Mouse (Mus musculus) adrenal gland, adult 2 months (tissue): ENCODE results near the gene Olfr295. TPM values are rescaled to one million over a fixed set of nuclear protein-coding genes. Genes with fewer than 3 reads are reported as not detected.

Experiments
- DNase-seq: peaks from one replicate; pipeline ENCODE4 v3.0.0; 2021
- long read RNA-seq: library from polyadenylated mRNA; stranded (forward); transcript quantifications from one replicate; pipeline ENCODE4 v2.0.0, GENCODE M21; 2021
- polyA plus RNA-seq: library from polyadenylated mRNA; depleted of rRNA; stranded (reverse); fragments of >200 nt; gene quantifications from 2 replicates; pipeline ENCODE4 v1.2.3, GENCODE M21; 2012; rRNA removed
- total RNA-seq, 2 experiments: library from RNA; stranded (reverse); gene quantifications; 2 replicates each; pipeline ENCODE4 v1.2.3; 2021

Olfr295 gene
- total RNA-seq (not detected), polyA plus RNA-seq (not detected in 2 replicates)
- long read RNA-seq = 0 reads

GRCm38 (mm10) chr7:86583562-86583961, at the start of gene Olfr295:
Gene Olfr295 (plus strand): TSS chr7:86583862.
- no peak for DNase-seq

GRCm38 (mm10) chr7:86616543-86616942, 32.9 kb downstream of the Olfr295 start, which contains the start of gene Olfr294:
Gene Olfr294 (minus strand): TSS chr7:86616643.
- DNase-seq = no peak

Other genes with a start within 250 kb of the Olfr295 start
- gene Olfr307, start 246.3 kb upstream of the Olfr295 start, total RNA-seq = not detected
- gene Olfr307, start 246.3 kb upstream of the Olfr295 start, polyA plus RNA-seq = not detected in 2 replicates
- gene Olfr305, start 216.9 kb upstream of the Olfr295 start, total RNA-seq = not detected
- gene Olfr305, start 216.9 kb upstream of the Olfr295 start, polyA plus RNA-seq = not detected in 2 replicates
- not detected for gene Olfr304, start 197.2 kb upstream of the Olfr295 start, total RNA-seq
- not detected in 2 replicates for gene Olfr304, start 197.2 kb upstream of the Olfr295 start, polyA plus RNA-seq
- gene Olfr303, start 186.1 kb upstream of the Olfr295 start, total RNA-seq = not detected
- gene Olfr303, start 186.1 kb upstream of the Olfr295 start, polyA plus RNA-seq = not detected in 2 replicates
- gene Olfr301, start 180.0 kb upstream of the Olfr295 start, total RNA-seq = not detected
- gene Olfr301, start 180.0 kb upstream of the Olfr295 start, polyA plus RNA-seq = not detected in 2 replicates
- not detected for gene Olfr299, start 123.9 kb upstream of the Olfr295 start, total RNA-seq
- not detected in 2 replicates for gene Olfr299, start 123.9 kb upstream of the Olfr295 start, polyA plus RNA-seq
- gene Olfr298, start 91.4 kb upstream of the Olfr295 start, total RNA-seq = not detected
- gene Olfr298, start 91.4 kb upstream of the Olfr295 start, polyA plus RNA-seq = not detected in 2 replicates
- not detected for gene Olfr297, start 63.9 kb upstream of the Olfr295 start, total RNA-seq
- not detected in 2 replicates for gene Olfr297, start 63.9 kb upstream of the Olfr295 start, polyA plus RNA-seq
- not detected for gene Olfr294, start 32.8 kb downstream of the Olfr295 start, total RNA-seq
- not detected in 2 replicates for gene Olfr294, start 32.8 kb downstream of the Olfr295 start, polyA plus RNA-seq
- gene Olfr293, start 65.2 kb downstream of the Olfr295 start, total RNA-seq = not detected
- gene Olfr293, start 65.2 kb downstream of the Olfr295 start, polyA plus RNA-seq = not detected in 2 replicates
- gene Olfr292, start 104.5 kb downstream of the Olfr295 start, total RNA-seq = not detected
- not detected in 2 replicates for gene Olfr292, start 104.5 kb downstream of the Olfr295 start, polyA plus RNA-seq
- gene Folh1, start 192.1 kb downstream of the Olfr295 start, total RNA-seq = under 1 TPM; 0.72 to 0.97 TPM
- gene Folh1, start 192.1 kb downstream of the Olfr295 start, polyA plus RNA-seq = 0.03 and 0.36 TPM in 2 replicates
- gene Vmn2r77, start 211.2 kb downstream of the Olfr295 start, total RNA-seq = not detected
- not detected in 2 replicates for gene Vmn2r77, start 211.2 kb downstream of the Olfr295 start, polyA plus RNA-seq